Mouse (Mus musculus) myocyte (in vitro differentiated cells): ENCODE results near the gene Vwa1.

ENCODE experiments used
- CEBPB ChIP-seq: IDR thresholded peaks from 2 replicates; pipeline ENCODE4 v1.6.1; 2011; ENCODE audit warnings: mild to moderate bottlenecking, moderate library complexity; ENCODE audit not compliant: poor library complexity, insufficient read depth, severe bottlenecking
- E2F4 ChIP-seq: IDR thresholded peaks from one replicate; pipeline ENCODE4 v1.6.1; 2011; ENCODE audit warnings: mild to moderate bottlenecking, control low read depth, moderate library complexity; ENCODE audit not compliant: insufficient read depth
- POLR2A ChIP-seq: IDR thresholded peaks from one replicate; pipeline ENCODE4 v1.6.1; 2011; ENCODE audit warnings: low read depth, mild to moderate bottlenecking, control low read depth, moderate library complexity; ENCODE audit not compliant: insufficient read length
- POLR2AphosphoS2 ChIP-seq: IDR thresholded peaks from one replicate; pipeline ENCODE4 v1.6.1; 2011; ENCODE audit warnings: low read depth, control low read depth; ENCODE audit not compliant: insufficient read length
- TCF3 ChIP-seq: IDR thresholded peaks from one replicate; pipeline ENCODE4 v1.6.1; 2011; ENCODE audit warnings: low read depth, control low read depth; ENCODE audit not compliant: insufficient read length
- USF1 ChIP-seq: IDR thresholded peaks from one replicate; pipeline ENCODE4 v1.6.1; 2011; ENCODE audit warnings: low read depth, mild to moderate bottlenecking, control low read depth, moderate library complexity

- TF ChIP-seq E2F4 (no peak), POLR2A (no peak), CEBPB (no peak), USF1 (no peak), POLR2AphosphoS2 (no peak), TCF3 (no peak)
Observed at GRCm38 (mm10) chr4:155821025-155821424, 46.5 kb upstream of the Vwa1 start.
